Mouse (Mus musculus) CH12.LX (cell line): Measurements from ENCODE around the gene Tbl3. TPM values are rescaled to one million over a fixed set of nuclear protein-coding genes. Genes with fewer than 3 reads are reported as not detected.

Experiments used
- DNase-seq: peaks from one replicate; pipeline ENCODE4 v3.0.0-alpha.2; 2013; ENCODE audit errors: extremely low read depth
- H3K27ac ChIP-seq: 2 replicates; pipeline ENCODE4 v1.5.1; 2012; ENCODE audit warnings: low read depth, mild to moderate bottlenecking, control low read depth, moderate library complexity; ENCODE audit not compliant: insufficient read depth
- H3K27me3 ChIP-seq: replicated peaks from 2 replicates; pipeline ENCODE3; 2012; ENCODE audit warnings: inconsistent platforms
- H3K36me3 ChIP-seq, 2 experiments: replicated peaks in 1 of 2; 2 replicates each; pipeline versions ENCODE3 to v1.6.1; 2012; ENCODE audit warnings: inconsistent platforms in 1 of 2, low read length in 1 of 2, mild to moderate bottlenecking in 1 of 2, mixed read lengths in 1 of 2, moderate library complexity in 1 of 2; ENCODE audit not compliant: control insufficient read depth in 1 of 2, insufficient read depth in 1 of 2
- H3K4me1 ChIP-seq, 2 experiments: 2 replicates each; pipeline ENCODE4 v1.6.1; 2012; ENCODE audit warnings: inconsistent platforms in 1 of 2, moderate library complexity in 1 of 2; ENCODE audit not compliant: insufficient read depth in 2 of 2, control insufficient read depth in 1 of 2
- H3K4me2 ChIP-seq: 2 replicates; pipeline ENCODE4 v1.6.1; 2012; ENCODE audit warnings: low read depth, mild to moderate bottlenecking, control low read depth; ENCODE audit not compliant: poor library complexity, insufficient read depth, severe bottlenecking
- H3K4me3 ChIP-seq, 3 experiments: fragments of 150-350 bp in 1 of 3; sonication (generic) in 1 of 3; replicated peaks in 1 of 3; 2 replicates each; pipeline versions ENCODE3 to v1.5.1; 2011 to 2012; ENCODE audit warnings: low read depth in 2 of 3, low read length in 2 of 3, mild to moderate bottlenecking in 2 of 3, moderate library complexity in 2 of 3, control low read depth in 1 of 3, improper control_type of control experiment in 1 of 3, inconsistent platforms in 1 of 3, mixed read lengths in 1 of 3; ENCODE audit not compliant: poor library complexity in 1 of 3
- H3K79me2 ChIP-seq: replicated peaks from 2 replicates; pipeline ENCODE4 v1.6.1; 2012; ENCODE audit warnings: mild to moderate bottlenecking, moderate library complexity; ENCODE audit not compliant: control insufficient read depth, poor library complexity, insufficient read depth, severe bottlenecking; ENCODE audit errors: extremely low read depth
- H3K9ac ChIP-seq: 2 replicates; pipeline ENCODE4 v1.6.1; 2012; ENCODE audit warnings: low read depth, mild to moderate bottlenecking, control low read depth, moderate library complexity; ENCODE audit not compliant: insufficient read depth
- H3K9me3 ChIP-seq: replicated peaks from 2 replicates; pipeline ENCODE3; 2012; ENCODE audit warnings: low read length, inconsistent platforms, mixed read lengths
- BHLHE40 ChIP-seq: IDR thresholded peaks from 2 replicates; pipeline ENCODE4 v1.6.1; 2011; ENCODE audit warnings: mild to moderate bottlenecking, low read depth, low read length, improper control_type of control experiment
- CHD1 ChIP-seq: IDR thresholded peaks from 2 replicates; pipeline ENCODE4 v1.6.1; 2012; ENCODE audit warnings: low read depth, low read length, improper control_type of control experiment, inconsistent platforms
- CHD2 ChIP-seq: IDR thresholded peaks from 2 replicates; pipeline ENCODE4 v1.6.1; 2011; ENCODE audit warnings: low read length, improper control_type of control experiment
- CTCF ChIP-seq, 2 experiments: IDR thresholded peaks in 1 of 2; conservative IDR thresholded peaks in 1 of 2; 2 replicates each; pipeline ENCODE4 v1.5.1; 2011 to 2012; ENCODE audit warnings: low read depth in 2 of 2, low read length in 2 of 2, improper control_type of control experiment in 1 of 2, inconsistent platforms in 1 of 2, mild to moderate bottlenecking in 1 of 2, moderate library complexity in 1 of 2
- ELF1 ChIP-seq: IDR thresholded peaks from 2 replicates; pipeline ENCODE4 v1.6.1; 2014; ENCODE audit warnings: low read depth, mild to moderate bottlenecking, inconsistent platforms, low read length, improper control_type of control experiment
- GABPA ChIP-seq: IDR thresholded peaks from 2 replicates; pipeline ENCODE4 v1.6.1; 2012; ENCODE audit warnings: low read depth, low read length, improper control_type of control experiment, inconsistent platforms; ENCODE audit not compliant: insufficient replicate concordance
- KAT2A ChIP-seq: IDR thresholded peaks from 2 replicates; pipeline ENCODE4 v1.6.1; 2012; ENCODE audit warnings: low read length, improper control_type of control experiment, inconsistent platforms; ENCODE audit not compliant: insufficient replicate concordance
- MAFK ChIP-seq: IDR thresholded peaks from 2 replicates; pipeline ENCODE4 v1.6.1; 2011; ENCODE audit warnings: low read length, improper control_type of control experiment; ENCODE audit not compliant: insufficient replicate concordance
- MAX ChIP-seq: IDR thresholded peaks from 2 replicates; pipeline ENCODE4 v1.6.1; 2011; ENCODE audit warnings: low read length, improper control_type of control experiment
- MEF2A ChIP-seq: IDR thresholded peaks from 2 replicates; pipeline ENCODE4 v1.6.1; 2014; ENCODE audit warnings: low read depth, mild to moderate bottlenecking, inconsistent platforms, low read length, improper control_type of control experiment, borderline replicate concordance
- NELFE ChIP-seq: IDR thresholded peaks from 2 replicates; pipeline ENCODE4 v1.6.1; 2011; ENCODE audit warnings: low read depth, low read length, improper control_type of control experiment
- NRF1 ChIP-seq: IDR thresholded peaks from 2 replicates; pipeline ENCODE4 v1.6.1; 2014; ENCODE audit warnings: low read depth, mild to moderate bottlenecking, inconsistent platforms, low read length, improper control_type of control experiment, moderate library complexity
- RCOR1 ChIP-seq: conservative IDR thresholded peaks from 2 replicates; pipeline ENCODE4 v1.6.1; 2012; ENCODE audit warnings: low read depth, mild to moderate bottlenecking, inconsistent platforms, low read length, improper control_type of control experiment
- SMC3 ChIP-seq: IDR thresholded peaks from 2 replicates; pipeline ENCODE4 v1.6.1; 2011; ENCODE audit warnings: low read depth, low read length, improper control_type of control experiment
- UBTF ChIP-seq: IDR thresholded peaks from 2 replicates; pipeline ENCODE4 v1.6.1; 2012; ENCODE audit warnings: low read depth, mild to moderate bottlenecking, inconsistent platforms, low read length, improper control_type of control experiment, moderate library complexity
- USF1 ChIP-seq: IDR thresholded peaks from 2 replicates; pipeline ENCODE4 v1.6.1; 2014; ENCODE audit warnings: low read depth, mild to moderate bottlenecking, inconsistent platforms, low read length, improper control_type of control experiment
- USF2 ChIP-seq: conservative IDR thresholded peaks from 2 replicates; pipeline ENCODE4 v1.6.1; 2011; ENCODE audit warnings: low read depth, low read length, improper control_type of control experiment
- ZC3H11A ChIP-seq: IDR thresholded peaks from 2 replicates; pipeline ENCODE4 v1.6.1; 2012; ENCODE audit warnings: low read depth, mild to moderate bottlenecking, inconsistent platforms, low read length, improper control_type of control experiment
- ZKSCAN1 ChIP-seq: IDR thresholded peaks from 2 replicates; pipeline ENCODE4 v1.6.1; 2012; ENCODE audit warnings: low read depth, inconsistent platforms, low read length, improper control_type of control experiment, borderline replicate concordance
- ZNF384 ChIP-seq: IDR thresholded peaks from 2 replicates; pipeline ENCODE4 v1.6.1; 2012; ENCODE audit warnings: low read depth, low read length, improper control_type of control experiment, inconsistent platforms
- dilution Hi-C: fragments of 300-500 bp; cut with MboI; formaldehyde crosslinking; loops from 2 replicates; pipeline ENCODE4 v1.14.3; 2020; ENCODE audit warnings: low sequenced_read_pairs; ENCODE audit not compliant: extremely low pct_unique_long_range_greater_than_20kb, extremely low pct_ligation_motif_present
- in situ Hi-C: fragments of 300-500 bp; cut with MboI; formaldehyde crosslinking; loops from 3 replicates; pipeline ENCODE4 v1.14.3; 2019; ENCODE audit warnings: low sequenced_read_pairs, low pct_ligation_motif_present, low pct_unique_long_range_greater_than_20kb, mixed read lengths
- polyA plus RNA-seq: library from polyadenylated mRNA; unstranded; fragments of >175 nt; gene quantifications from 2 replicates; pipeline ENCODE4 v1.2.1, GENCODE M21; 2012; ENCODE audit warnings: low read depth; ENCODE audit not compliant: insufficient read length
- total RNA-seq, 2 experiments: library from RNA; depleted of rRNA; stranded (reverse); fragments of 300-350 nt in 1 of 2; fragments of >200 nt in 1 of 2; gene quantifications; 2 replicates each; pipeline ENCODE4 v1.2.3; 2012 to 2014

Tbl3 gene
- total and polyA plus RNA-seq, 3 experiments: 98.0 to 105 (median 104) TPM

GRCm38 (mm10) chr17:24752415-24753394 is 45.2 kb upstream of the Tbl3 start, which contains the start of gene Hs3st6:
Gene Hs3st6, plus strand, starts transcription at chr17:24752988.
- DNase-seq: no peak
- Histone ChIP-seq H3K27me3 (peaks cover 83% of the 10 kb centered on the region), H3K4me1 (peaks cover 6 to 14% of the 10 kb centered on the region in 2 experiments), H3K4me3 (peak within 1 kb of the TSS; percentile 23 to 59 (median 33)), H3K27ac (no peak within 1 kb of the TSS), H3K9me3 (no peaks in the 10 kb centered on the region), H3K9ac (peak within 1 kb of the TSS; percentile 4; the same call in 1 of the 2 replicates), H3K4me2 (peak within 1 kb of the TSS; percentile 95), H3K36me3 (no peaks in the 10 kb centered on the region), H3K79me2 (no peaks in the 10 kb centered on the region)
- TF ChIP-seq CTCF (conservative IDR thresholded peaks at IDR 0.05 in 1 of 2, IDR thresholded peaks at IDR 0.05 in 1 of 2; ENCODE audit: low read depth in 2 of 2, low read length in 2 of 2) (no peak), UBTF (no peak), MAFK (no peak), RCOR1 (no peak), NRF1 (no peak), MAX (no peak), USF1 (no peak), ZNF384 (no peak), GABPA (no peak), CHD1 (no peak)
- in situ Hi-C loops: no loop called here
- dilution Hi-C loops: no loop called here

- H3K9ac ChIP-seq: no peak overlapping the region
- no peaks in the 10 kb centered on the region for H3K36me3 ChIP-seq
- TF ChIP-seq MEF2A (no peak), CHD2 (no peak), ELF1 (no peak), SMC3 (no peak), BHLHE40 (no peak), KAT2A (no peak), NELFE (no peak), ZKSCAN1 (no peak), ZC3H11A (no peak), RCOR1 (no peak), USF1 (no peak), USF2 (no peak), CTCF (conservative IDR thresholded peaks at IDR 0.05 in 1 of 2, IDR thresholded peaks at IDR 0.05 in 1 of 2; ENCODE audit: low read depth in 2 of 2, low read length in 2 of 2) (no peak)
- TF ChIP-seq, all 38 proteins: peak for 0
- Histone ChIP-seq H3K27me3 (peaks cover 86% of the 10 kb centered on the region), H3K4me1 (peaks cover 6 to 24% of the 10 kb centered on the region in 2 experiments), H3K9me3 (no peaks in the 10 kb centered on the region), H3K27ac (no peak overlapping the region), H3K4me2 (no peak overlapping the region), H3K79me2 (no peaks in the 10 kb centered on the region), H3K4me3 (no peak overlapping the region)
- in situ Hi-C loops: no loop called here
- dilution Hi-C loops: no loop called here
- DNase-seq: no peak
Observed at GRCm38 (mm10) chr17:24751528-24751927, 44.1 kb upstream of the Tbl3 start.
